Mouse (Mus musculus) ovary, postnatal 14 days (tissue): ENCODE results near the gene Rassf6.

Experiments used
- DNase-seq: peaks from one replicate; pipeline ENCODE4 v3.0.0; 2022; ENCODE audit warnings: low spot score

Gene Rassf6

GRCm38 (mm10) chr5:90568338-90568737 lies 72.1 kb downstream of the Rassf6 start:
- no peak for DNase-seq

DNA sequence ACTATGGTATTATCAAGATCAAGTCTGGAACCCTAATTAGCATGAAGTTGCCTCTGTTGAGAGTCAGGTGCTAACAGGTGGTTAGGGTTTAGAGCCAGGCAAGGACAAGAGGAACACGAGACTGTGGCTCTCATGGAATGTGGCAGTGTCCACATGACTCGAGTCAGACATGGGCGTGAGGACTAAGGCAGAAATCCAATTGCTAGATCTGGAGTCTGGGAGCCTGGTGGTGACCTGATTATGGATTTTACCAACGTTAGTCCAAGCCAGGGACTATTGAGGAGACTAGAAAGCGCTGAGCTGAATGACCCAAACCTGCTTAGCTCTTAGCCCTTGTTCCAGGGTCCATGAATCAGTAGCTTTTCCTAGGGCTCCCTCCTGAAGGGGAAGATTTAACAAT lies 72.7 kb downstream of the Rassf6 start:
- DNase-seq, result no peak

DNA sequence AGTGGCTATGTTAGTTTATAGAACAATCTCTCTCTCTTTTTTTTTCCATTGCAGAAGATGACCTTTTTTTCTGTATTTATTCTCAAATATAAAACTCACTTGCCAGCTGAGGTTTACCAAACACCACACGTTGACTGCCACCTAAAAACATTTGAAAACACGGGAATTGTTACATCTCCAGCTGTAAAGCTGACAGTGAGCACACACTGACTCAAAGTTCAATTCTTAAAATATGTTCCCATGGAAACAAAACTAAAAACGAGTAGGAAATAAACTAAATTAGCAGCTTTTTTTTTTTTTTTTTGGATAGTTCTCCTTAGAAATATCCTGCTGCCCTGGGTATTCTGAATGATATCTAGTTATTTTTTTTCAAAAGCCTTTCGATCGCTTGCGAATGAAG lies 75.3 kb downstream of the Rassf6 start:
- DNase-seq, result no peak

GRCm38 (mm10) chr5:90564161-90564560 lies 76.3 kb downstream of the Rassf6 start:
- DNase-seq, result no peak

- DNase-seq, result no peak
These were observed 77.6 kb downstream of the Rassf6 start for GRCm38 (mm10) chr5:90562880-90563279.

- DNase-seq, result no peak
These were observed 78.7 kb downstream of the Rassf6 start for GRCm38 (mm10) chr5:90561721-90562275.

DNA sequence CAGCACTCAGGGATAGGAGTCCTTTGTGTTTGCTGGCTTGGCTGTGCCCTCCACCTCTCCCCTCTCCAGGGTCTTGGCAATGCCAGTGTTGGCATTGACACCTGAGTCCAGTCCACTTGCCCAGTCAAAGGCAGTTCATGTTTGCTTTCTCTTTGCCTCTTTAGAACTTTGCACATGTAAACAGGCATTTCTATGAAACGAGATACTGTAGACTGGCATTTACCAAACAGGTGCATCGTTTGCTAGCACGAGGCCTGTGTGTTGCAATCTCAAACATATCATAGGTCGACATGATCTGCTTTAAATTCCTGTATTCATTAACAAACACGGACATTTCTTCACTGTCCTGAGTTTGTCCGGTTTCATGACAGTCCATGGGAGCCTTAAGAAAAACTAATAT lies 79.7 kb downstream of the Rassf6 start, which contains the start of gene 5830473C10Rik:
Gene 5830473C10Rik (plus strand): TSS at position 365 of the 400 bp plus-strand sequence.
- DNase-seq, result no peak

DNA sequence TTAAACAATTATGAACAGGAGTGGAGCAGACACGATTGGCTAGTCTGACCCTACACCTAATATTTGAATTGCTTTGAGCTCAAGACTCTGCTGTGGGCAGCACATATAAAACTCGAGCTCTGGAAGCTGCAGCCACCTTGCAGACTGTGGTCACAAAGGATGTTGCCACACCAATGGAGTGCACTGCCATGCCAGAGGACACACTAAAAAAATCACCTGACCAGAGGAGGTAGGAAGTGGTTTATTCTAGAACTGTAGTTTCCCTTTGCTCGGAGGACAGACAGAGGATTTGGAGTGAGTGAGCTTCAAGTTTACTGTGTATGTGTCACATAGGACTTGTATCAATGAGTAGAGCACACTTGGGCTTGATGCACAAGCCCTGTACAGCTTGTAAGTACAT lies 84.4 kb downstream of the Rassf6 start:
- DNase-seq, result no peak
